Mouse (Mus musculus) liver, embryonic 14.5 days (tissue): ENCODE data around the gene Caap1. TPM values are rescaled to one million over a fixed set of nuclear protein-coding genes. Genes with fewer than 3 reads are reported as not detected.
A peak's percentile ranks its signal among the peaks of the same experiment; 100 is the strongest.

Experiments used
- ATAC-seq: fragments of 200-750 bp; cut with Nextera tagmentation; 2 replicates; pipeline ENCODE4 v1.8.0; 2017; ENCODE audit warnings: moderate number of reproducible peaks, mild to moderate bottlenecking, moderate library complexity; ENCODE audit not compliant: insufficient read depth
- DNase-seq, 3 experiments: peaks; one replicate each; pipeline ENCODE4 v3.0.0-alpha.2; 2012 to 2013; ENCODE audit warnings: low read depth in 3 of 3, low spot score in 3 of 3
- H3K27ac ChIP-seq: fragments of 300-500 bp; sonication (generic); 2 replicates; pipeline ENCODE4 v1.5.1; 2014; ENCODE audit warnings: moderate library complexity, mild to moderate bottlenecking, control low read depth, inconsistent platforms
- H3K27me3 ChIP-seq: fragments of 300-500 bp; sonication (generic); 2 replicates; pipeline ENCODE4 v1.6.1; 2014; ENCODE audit warnings: mild to moderate bottlenecking, low read length, moderate library complexity; ENCODE audit not compliant: control insufficient read depth, insufficient read depth
- H3K36me3 ChIP-seq: fragments of 300-500 bp; sonication (generic); replicated peaks from 2 replicates; pipeline ENCODE4 v1.6.1; 2014; ENCODE audit warnings: low read depth; ENCODE audit not compliant: control insufficient read depth, insufficient read depth
- H3K4me1 ChIP-seq, 2 experiments: fragments of 200-500 bp in 1 of 2; fragments of 300-500 bp in 1 of 2; sonication (generic) in 1 of 2; replicated peaks; 2 replicates each; pipeline ENCODE4 v1.6.1; 2012 to 2014; ENCODE audit warnings: antibody characterized with exemption in 1 of 2, inconsistent platforms in 1 of 2, low read length in 1 of 2; ENCODE audit not compliant: control insufficient read depth in 2 of 2, insufficient read depth in 2 of 2
- H3K4me2 ChIP-seq: fragments of 300-500 bp; sonication (generic); 2 replicates; pipeline ENCODE4 v1.6.1; 2014; ENCODE audit warnings: low read depth, mild to moderate bottlenecking, control low read depth, moderate library complexity
- H3K4me3 ChIP-seq, 2 experiments: fragments of 200-500 bp in 1 of 2; fragments of 300-500 bp in 1 of 2; sonication (generic) in 1 of 2; 2 replicates each; pipeline ENCODE4 v1.5.1; 2012 to 2014; ENCODE audit warnings: low read depth in 2 of 2, low read length in 2 of 2, mild to moderate bottlenecking in 2 of 2, control low read depth in 1 of 2, inconsistent platforms in 1 of 2, moderate library complexity in 1 of 2; ENCODE audit not compliant: insufficient read depth in 1 of 2
- H3K9ac ChIP-seq: fragments of 300-500 bp; sonication (generic); replicated peaks from 2 replicates; pipeline ENCODE4 v1.6.1; 2014; ENCODE audit warnings: mild to moderate bottlenecking, control low read depth, moderate library complexity
- H3K9me3 ChIP-seq: fragments of 300-500 bp; sonication (generic); 2 replicates; pipeline ENCODE4 v1.6.1; 2016; ENCODE audit warnings: low read length, mixed read lengths; ENCODE audit not compliant: control insufficient read depth
- CTCF ChIP-seq: IDR thresholded peaks from 2 replicates; pipeline ENCODE4 v1.5.1; 2016; ENCODE audit warnings: antibody characterized with exemption, low read depth, control low read depth
- EP300 ChIP-seq: IDR thresholded peaks from 2 replicates; pipeline ENCODE4 v1.6.1; 2016; ENCODE audit warnings: antibody characterized with exemption, low read depth
- WGBS: fragments of 180-500 bp; shearing (Covaris S2); extraction: QIAGEN DNeasy Blood & Tissue Kit; methylation state at CpG from one replicate; pipeline ENCODE4 v1.1.7; 2014; ENCODE audit not compliant: insufficient replicate concordance; 5-methylcytosine and 5-hydroxymethylcytosine counted together
- polyA plus RNA-seq, 2 experiments: library from polyadenylated mRNA; depleted of rRNA in 1 of 2; stranded (reverse) in 1 of 2; unstranded in 1 of 2; fragments of >200 nt; fragmentation: Nextera tagmentation in 1 of 2; extraction: Ambion mirVana in 1 of 2; gene quantifications; 2 replicates each; pipeline versions ENCODE4 v1.2.1 to v1.2.3; 2012 to 2014

The Caap1 gene
- polyA plus RNA-seq, 2 experiments = 5.4 to 9.7 TPM

DNA sequence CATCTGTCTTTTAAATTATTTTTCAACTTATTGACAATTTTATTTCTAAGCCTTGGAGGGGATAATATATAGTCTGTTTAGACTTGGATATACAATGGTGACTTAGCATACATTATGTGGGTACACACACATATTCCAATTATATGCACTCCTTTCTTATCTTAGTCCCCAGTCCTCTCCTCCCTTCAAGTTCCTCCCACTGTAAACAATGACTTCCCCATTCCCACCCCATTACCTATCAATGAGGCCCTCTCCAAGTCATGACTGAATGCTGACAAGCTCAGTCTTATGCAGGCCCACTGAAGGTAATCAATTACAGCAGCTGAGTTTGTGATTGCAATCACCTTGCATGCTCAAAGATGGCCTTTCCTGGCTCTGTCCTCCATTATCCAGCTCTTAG is 7.7 kb upstream of the Caap1 start:
- ATAC-seq = peak; percentile 56; the same call in 1 of the 2 replicates
- Histone ChIP-seq H3K36me3 (no peaks in the 10 kb centered on the region), H3K27ac (no peak overlapping the region)

DNA sequence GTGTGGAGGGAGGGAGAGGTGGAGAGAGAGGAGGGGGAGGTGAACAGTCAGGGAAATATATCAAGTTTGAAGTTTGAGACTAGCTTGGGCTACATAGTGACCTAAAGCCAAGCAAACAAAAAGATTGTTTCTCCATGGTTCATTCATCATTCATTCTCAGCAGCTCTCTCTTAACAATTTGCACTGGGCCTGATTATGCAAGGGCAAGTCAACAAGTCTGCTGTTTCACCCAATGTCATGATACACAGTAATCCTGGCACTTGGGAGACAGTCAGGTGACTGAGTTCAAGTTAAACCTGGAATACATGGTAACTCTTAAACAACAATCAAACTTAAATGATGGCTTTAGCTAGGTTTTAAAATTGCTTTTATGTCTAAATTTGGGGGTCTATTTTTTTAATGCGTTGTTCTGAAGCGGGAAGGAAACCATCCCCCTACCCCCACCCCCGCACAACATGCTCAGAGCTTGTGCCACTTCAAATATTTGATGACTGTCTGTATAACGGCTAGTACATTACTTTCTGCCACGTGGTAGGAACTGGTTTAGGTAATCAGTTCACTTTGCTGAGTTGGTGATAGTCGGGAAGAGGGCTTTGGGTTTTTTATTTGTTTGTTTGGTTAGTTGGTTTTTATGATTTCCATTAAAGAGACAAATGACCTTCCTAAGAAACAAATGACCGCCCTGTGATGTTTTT is 5.5 kb upstream of the Caap1 start:
- peaks cover 0 to 9% of the 10 kb centered on the region in 2 experiments; a peak in 2 of 4 replicates for H3K4me1 ChIP-seq
- H3K4me2 ChIP-seq = no peak overlapping the region
- no peaks in the 10 kb centered on the region for H3K9me3 ChIP-seq
- H3K4me3 ChIP-seq = no peak overlapping the region
- 54% methylated on average over 7 of the region's 7 CpGs for WGBS
- H3K27ac ChIP-seq = no peak overlapping the region
- no peak for TF ChIP-seq CTCF
- TF ChIP-seq EP300 = no peak
- H3K36me3 ChIP-seq = no peaks in the 10 kb centered on the region
- H3K9ac ChIP-seq = no peak overlapping the region
- DNase-seq (no peak), ATAC-seq (no peak)
- H3K27me3 ChIP-seq = no peaks in the 10 kb centered on the region

More for the DNA sequence above, 7.7 kb upstream of the Caap1 start:
- Histone ChIP-seq H3K9me3 (no peaks in the 10 kb centered on the region), H3K9ac (no peak overlapping the region), H3K4me2 (no peak overlapping the region), H3K4me1 (peaks cover 0 to 7% of the 10 kb centered on the region in 2 experiments; a peak in 2 of 4 replicates), H3K4me3 (no peak overlapping the region), H3K27me3 (no peaks in the 10 kb centered on the region)
- no peak for DNase-seq
- TF ChIP-seq EP300 (no peak), CTCF (no peak)

- TF ChIP-seq CTCF = no peak
- no peak for TF ChIP-seq EP300
- Histone ChIP-seq H3K36me3 (no peaks in the 10 kb centered on the region), H3K27me3 (no peaks in the 10 kb centered on the region), H3K9me3 (no peaks in the 10 kb centered on the region), H3K4me3 (no peak overlapping the region), H3K27ac (no peak overlapping the region), H3K4me2 (no peak overlapping the region), H3K4me1 (peaks cover 1 to 11% of the 10 kb centered on the region in 2 experiments; a peak in 3 of 4 replicates), H3K9ac (no peak overlapping the region)
- no peak for ATAC-seq
- WGBS = 67% methylated on average over 1 of the region's 1 CpGs
- no peak for DNase-seq
These were observed 3.7 kb upstream of the Caap1 start for GRCm38 (mm10) chr4:94560316-94560715.

DNA sequence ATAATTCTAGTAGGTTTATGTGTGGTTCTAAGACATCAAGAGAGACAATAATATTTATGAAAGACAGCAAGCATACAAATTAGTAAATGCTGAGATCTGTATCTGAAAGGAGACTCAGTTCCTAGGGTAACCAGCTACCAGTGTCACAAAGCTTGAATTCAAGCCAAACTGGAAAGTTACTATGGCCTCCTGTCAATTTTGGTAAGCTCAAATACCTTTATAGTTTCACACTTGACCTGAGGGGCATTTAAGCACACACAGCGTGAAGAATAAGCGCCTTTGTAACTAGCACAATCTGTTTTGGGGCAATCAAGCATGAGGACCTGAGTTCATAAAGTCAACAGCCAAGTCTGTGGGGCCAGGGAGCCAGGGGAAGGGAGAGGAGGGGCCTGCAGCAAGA is 2.7 kb upstream of the Caap1 start:
- H3K4me3 ChIP-seq = no peak overlapping the region
- H3K36me3 ChIP-seq = no peaks in the 10 kb centered on the region
- WGBS = 68% methylated on average over 2 of the region's 2 CpGs
- no peak overlapping the region for H3K4me2 ChIP-seq
- peaks cover 6 to 7% of the 10 kb centered on the region in 2 experiments for H3K4me1 ChIP-seq
- ATAC-seq = no peak
- no peak overlapping the region for H3K9ac ChIP-seq
- H3K27me3 ChIP-seq = no peaks in the 10 kb centered on the region
- TF ChIP-seq EP300 (no peak), CTCF (no peak)
- H3K27ac ChIP-seq = no peak overlapping the region
- no peaks in the 10 kb centered on the region for H3K9me3 ChIP-seq
- DNase-seq = no peak

- H3K9me3 ChIP-seq = no peaks in the 10 kb centered on the region
These were observed 549 bp upstream of the Caap1 start for GRCm38 (mm10) chr4:94557145-94557544.

More at GRCm38 (mm10) chr4:94557145-94557544, 549 bp upstream of the Caap1 start:
- no peak for ATAC-seq
- H3K27ac ChIP-seq = no peak overlapping the region
- no peak for TF ChIP-seq EP300
- no peak for TF ChIP-seq CTCF
- H3K4me3 ChIP-seq = peak overlapping the region in 1 of 2 experiments; percentile 85; a peak in 2 of 4 replicates
- peak overlapping the region; percentile 81 for H3K4me2 ChIP-seq
- no peak overlapping the region for H3K9ac ChIP-seq
- H3K36me3 ChIP-seq = no peaks in the 10 kb centered on the region
- WGBS = 68% methylated on average over 7 of the region's 7 CpGs
- peaks cover 6 to 7% of the 10 kb centered on the region in 2 experiments for H3K4me1 ChIP-seq
- no peaks in the 10 kb centered on the region for H3K27me3 ChIP-seq
- DNase-seq = no peak
